Mouse (Mus musculus) forebrain, embryonic 16.5 days (tissue): Measurements from ENCODE around the gene Tmbim4. TPM values are rescaled to one million over a fixed set of nuclear protein-coding genes. Genes with fewer than 3 reads are reported as not detected.

Experiments
- ATAC-seq: fragments of 200-750 bp; cut with Nextera tagmentation; 2 replicates; pipeline ENCODE4 v1.8.0; 2017; ENCODE audit warnings: mild to moderate bottlenecking, moderate library complexity
- H3K27ac ChIP-seq: fragments of 300-500 bp; sonication (generic); 2 replicates; pipeline ENCODE4 v1.5.1; 2014; ENCODE audit warnings: low read length, control low read depth
- H3K27me3 ChIP-seq: fragments of 300-500 bp; sonication (generic); replicated peaks from 2 replicates; pipeline ENCODE4 v1.6.1; 2014; ENCODE audit warnings: low read length; ENCODE audit not compliant: control insufficient read depth, insufficient read depth
- H3K36me3 ChIP-seq: fragments of 300-500 bp; sonication (generic); 2 replicates; pipeline ENCODE4 v1.6.1; 2014; ENCODE audit not compliant: control insufficient read depth, insufficient read depth
- H3K4me1 ChIP-seq: fragments of 300-500 bp; sonication (generic); replicated peaks from 2 replicates; pipeline ENCODE4 v1.6.1; 2014; ENCODE audit warnings: low read length; ENCODE audit not compliant: control insufficient read depth, insufficient read depth
- H3K4me2 ChIP-seq: fragments of 300-500 bp; sonication (generic); 2 replicates; pipeline ENCODE4 v1.6.1; 2014; ENCODE audit warnings: mild to moderate bottlenecking, low read length, control low read depth
- H3K4me3 ChIP-seq: fragments of 300-500 bp; sonication (generic); replicated peaks from 2 replicates; pipeline ENCODE4 v1.5.1; 2014; ENCODE audit warnings: mild to moderate bottlenecking, low read length, control low read depth
- H3K9ac ChIP-seq: fragments of 300-500 bp; sonication (generic); replicated peaks from 2 replicates; pipeline ENCODE4 v1.6.1; 2014; ENCODE audit warnings: low read depth, low read length, control low read depth
- H3K9me3 ChIP-seq: fragments of 300-500 bp; sonication (generic); 2 replicates; pipeline ENCODE4 v1.6.1; 2016; ENCODE audit warnings: low read length; ENCODE audit not compliant: control insufficient read depth
- WGBS: fragments of 180-500 bp; shearing (Covaris S2); extraction: QIAGEN DNeasy Blood & Tissue Kit; methylation state at CpG from one replicate; pipeline ENCODE4 v1.1.7; 2014; 5-methylcytosine and 5-hydroxymethylcytosine counted together
- polyA plus RNA-seq: library from polyadenylated mRNA; unstranded; fragments of >200 nt; fragmentation: Nextera tagmentation; extraction: Ambion mirVana; gene quantifications from 2 replicates; pipeline ENCODE4 v1.2.1, GENCODE M21; 2015

Gene Tmbim4
- polyA plus RNA-seq, 1 experiment from 2014 or later, result 80.7 TPM

DNA sequence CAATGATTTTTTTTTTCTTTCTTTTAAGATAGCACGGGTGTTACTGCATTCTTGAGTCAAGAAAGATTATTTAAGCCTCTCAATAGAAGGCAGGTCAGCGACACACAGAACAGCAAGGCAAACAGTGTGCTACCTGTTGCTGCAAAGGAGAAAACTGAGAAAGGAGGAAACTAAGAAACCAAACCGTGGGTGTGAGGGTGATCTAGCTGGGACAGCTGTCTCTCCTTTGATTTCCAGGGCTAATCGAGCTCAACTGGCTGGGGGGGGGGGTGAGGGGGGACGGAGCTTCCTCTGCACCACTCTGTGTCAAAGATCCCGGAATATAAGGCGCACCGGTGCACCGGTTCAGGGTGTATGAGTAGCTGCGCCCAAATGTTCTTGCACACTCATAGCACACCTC is 32.3 kb upstream of the Tmbim4 start:
- no peaks in the 10 kb centered on the region for H3K36me3 ChIP-seq

DNA sequence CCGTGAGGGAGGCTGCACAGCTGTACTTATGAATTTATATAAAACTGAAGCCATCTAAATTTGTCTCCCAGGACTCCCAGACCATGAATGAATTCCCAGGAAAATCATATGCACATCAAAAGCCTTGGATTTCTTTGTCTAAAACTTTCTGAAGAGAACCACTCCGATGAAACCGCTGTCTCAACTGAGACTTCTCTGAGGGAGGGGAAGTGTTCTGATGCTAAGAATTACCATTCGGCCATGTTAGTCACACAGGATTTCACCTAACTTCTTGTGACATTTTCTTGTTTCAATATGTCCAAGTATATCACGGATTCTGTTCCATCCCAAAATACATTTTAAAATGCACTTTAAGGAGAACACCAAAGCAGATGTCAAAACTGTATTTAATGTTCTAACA is 31.5 kb upstream of the Tmbim4 start:
- H3K4me2 ChIP-seq, result no peak overlapping the region
- H3K27ac ChIP-seq, result no peak overlapping the region
- H3K4me3 ChIP-seq, result no peak overlapping the region
- no peaks in the 10 kb centered on the region for H3K27me3 ChIP-seq
- no peaks in the 10 kb centered on the region for H3K9me3 ChIP-seq
- H3K9ac ChIP-seq, result no peak overlapping the region
- ATAC-seq, result no peak
- 81% methylated on average over 5 of the region's 5 CpGs for WGBS
- H3K4me1 ChIP-seq, result no peaks in the 10 kb centered on the region
- H3K36me3 ChIP-seq, result no peaks in the 10 kb centered on the region

More for the DNA sequence above, 32.3 kb upstream of the Tmbim4 start:
- H3K4me1 ChIP-seq, result no peaks in the 10 kb centered on the region
- H3K4me3 ChIP-seq, result no peak overlapping the region
- H3K4me2 ChIP-seq, result no peak overlapping the region
- H3K9me3 ChIP-seq, result no peaks in the 10 kb centered on the region
- no peak overlapping the region for H3K27ac ChIP-seq
- H3K9ac ChIP-seq, result no peak overlapping the region
- whole genome bisulfite sequencing, result 67% methylated on average over 10 of the region's 10 CpGs
- ATAC-seq, result no peak
- H3K27me3 ChIP-seq, result no peaks in the 10 kb centered on the region

DNA sequence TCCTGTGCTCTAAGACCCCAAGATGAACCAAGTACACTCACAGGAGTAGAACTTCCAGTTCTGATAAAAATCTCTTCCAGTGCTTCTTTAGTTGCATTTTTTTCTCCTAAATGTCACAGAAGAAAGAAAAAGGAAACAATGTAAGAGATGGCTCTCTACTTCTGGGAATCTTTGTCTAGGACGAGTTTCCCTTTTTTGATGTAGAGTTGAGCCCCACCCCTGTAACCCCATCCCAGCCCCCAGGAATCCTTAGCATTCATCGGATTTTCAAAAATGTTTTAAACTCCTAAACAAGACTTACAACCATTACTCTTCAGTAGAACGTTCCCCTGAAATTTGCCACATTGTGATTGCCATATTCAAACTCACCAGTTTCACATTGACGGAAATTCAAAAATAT is 31.1 kb upstream of the Tmbim4 start:
- H3K4me2 ChIP-seq, result no peak overlapping the region
- no peak overlapping the region for H3K4me3 ChIP-seq
- ATAC-seq, result no peak
- WGBS, result 75% methylated on average over 4 of the region's 4 CpGs
- H3K9me3 ChIP-seq, result no peaks in the 10 kb centered on the region
- no peak overlapping the region for H3K9ac ChIP-seq
- no peak overlapping the region for H3K27ac ChIP-seq
- H3K36me3 ChIP-seq, result no peaks in the 10 kb centered on the region
- H3K27me3 ChIP-seq, result no peaks in the 10 kb centered on the region
- no peaks in the 10 kb centered on the region for H3K4me1 ChIP-seq

DNA sequence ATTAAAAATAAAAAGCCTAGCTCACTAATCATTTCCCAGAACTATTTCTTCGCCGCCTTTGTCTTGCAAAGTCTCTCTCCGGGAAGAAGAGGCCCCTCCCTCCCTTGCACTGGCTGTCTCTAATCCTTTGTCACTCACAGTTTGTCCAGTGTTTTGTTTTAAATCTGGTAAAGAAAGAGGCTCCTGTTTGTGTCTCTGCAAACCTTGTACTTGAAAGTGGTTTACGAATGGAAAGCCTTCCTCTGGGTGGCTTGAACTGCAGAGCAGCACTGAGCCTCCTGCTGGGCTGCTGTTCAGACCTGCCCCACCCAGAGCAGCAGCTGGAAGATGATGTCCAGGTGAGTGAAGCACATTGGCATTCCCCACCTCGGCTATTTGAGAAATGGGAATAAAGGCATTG is 30.1 kb upstream of the Tmbim4 start:
- H3K9ac ChIP-seq, result no peak overlapping the region
- H3K4me2 ChIP-seq, result no peak overlapping the region
- H3K27ac ChIP-seq, result no peak overlapping the region
- no peak overlapping the region for H3K4me3 ChIP-seq
- ATAC-seq, result no peak
- 9% methylated on average over 5 of the region's 5 CpGs for WGBS
- H3K27me3 ChIP-seq, result no peaks in the 10 kb centered on the region
- no peaks in the 10 kb centered on the region for H3K9me3 ChIP-seq
- H3K4me1 ChIP-seq, result no peaks in the 10 kb centered on the region
- no peaks in the 10 kb centered on the region for H3K36me3 ChIP-seq

DNA sequence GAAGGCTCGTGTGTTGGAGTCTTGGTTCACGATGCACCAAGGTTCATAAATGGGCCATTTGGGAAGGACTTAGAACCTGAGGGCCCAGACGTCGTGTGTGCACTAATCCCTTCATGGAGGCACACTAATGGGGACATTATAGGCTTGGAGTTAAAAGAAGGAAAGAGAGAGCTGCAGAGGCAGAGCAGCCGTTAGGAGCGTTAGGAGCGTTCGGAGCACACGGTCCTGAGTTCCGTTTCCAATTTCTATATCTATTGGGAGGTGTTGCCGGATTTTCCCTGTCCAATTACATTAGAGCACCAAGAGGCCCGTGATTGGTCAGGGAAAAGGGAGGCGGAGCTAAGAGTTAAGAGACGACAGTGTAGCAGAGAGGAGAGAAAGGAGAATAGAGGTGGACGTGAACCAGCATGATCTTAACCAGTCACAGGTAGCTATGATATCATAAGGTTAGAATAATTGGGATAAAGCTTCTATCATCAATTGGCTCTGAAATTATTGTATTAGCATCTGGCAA is 27.1 kb upstream of the Tmbim4 start:
- WGBS, result 89% methylated on average over 15 of the region's 15 CpGs
- ATAC-seq, result no peak
- Histone ChIP-seq H3K4me1 (no peaks in the 10 kb centered on the region), H3K4me3 (no peak overlapping the region), H3K36me3 (no peaks in the 10 kb centered on the region), H3K4me2 (no peak overlapping the region), H3K9me3 (no peaks in the 10 kb centered on the region), H3K27ac (no peak overlapping the region), H3K27me3 (no peaks in the 10 kb centered on the region), H3K9ac (no peak overlapping the region)

DNA sequence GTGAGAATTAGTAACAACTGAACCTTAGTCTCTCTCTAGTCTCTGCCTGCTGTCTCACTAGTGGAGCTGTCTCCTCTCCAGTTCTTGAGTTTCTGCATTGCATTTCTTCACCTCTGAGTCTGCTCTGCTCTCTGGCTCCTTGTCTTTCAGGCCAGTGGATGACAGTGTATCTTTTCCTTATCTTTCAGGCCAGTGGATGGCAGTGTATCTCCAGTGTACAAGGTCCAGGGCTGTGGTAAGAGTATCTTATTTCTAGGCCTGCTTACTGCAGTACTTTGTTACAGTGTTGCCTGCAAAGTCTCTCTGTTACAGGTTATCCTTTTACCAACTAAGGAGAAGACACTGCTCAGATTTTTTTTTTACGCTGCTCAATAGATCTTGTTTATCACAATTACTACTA is 18.5 kb upstream of the Tmbim4 start:
- 92% methylated on average over 1 of the region's 1 CpGs for WGBS
- no peaks in the 10 kb centered on the region for H3K36me3 ChIP-seq
- no peak overlapping the region for H3K4me2 ChIP-seq
- H3K9ac ChIP-seq, result no peak overlapping the region
- no peaks in the 10 kb centered on the region for H3K27me3 ChIP-seq
- H3K4me1 ChIP-seq, result no peaks in the 10 kb centered on the region
- H3K9me3 ChIP-seq, result no peaks in the 10 kb centered on the region
- no peak for ATAC-seq
- no peak overlapping the region for H3K4me3 ChIP-seq
- no peak overlapping the region for H3K27ac ChIP-seq

DNA sequence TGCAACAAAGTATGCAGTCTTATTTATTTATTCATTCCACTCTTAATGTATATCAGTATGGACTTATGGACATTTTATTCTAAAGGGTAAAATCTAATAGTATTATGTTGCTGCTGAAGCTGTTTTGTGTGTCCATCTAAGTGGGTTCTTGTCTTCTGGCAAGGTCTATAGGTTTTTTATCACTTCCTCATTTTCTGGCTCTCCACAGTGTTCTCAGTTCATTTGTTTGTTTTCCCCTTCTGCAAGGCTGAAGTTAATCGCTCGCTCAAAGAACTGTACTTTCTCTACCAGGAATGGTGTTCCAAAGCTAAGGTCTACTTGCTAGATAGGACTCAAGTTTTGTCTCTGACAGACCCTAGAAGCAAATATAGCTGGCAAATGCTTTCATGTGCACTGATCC is 18.0 kb upstream of the Tmbim4 start:
- Histone ChIP-seq H3K27me3 (no peaks in the 10 kb centered on the region), H3K4me2 (no peak overlapping the region), H3K9ac (no peak overlapping the region), H3K4me1 (no peaks in the 10 kb centered on the region), H3K9me3 (no peaks in the 10 kb centered on the region), H3K36me3 (no peaks in the 10 kb centered on the region), H3K27ac (no peak overlapping the region), H3K4me3 (no peak overlapping the region)
- ATAC-seq, result no peak
- WGBS, result 90% methylated on average over 2 of the region's 2 CpGs

DNA sequence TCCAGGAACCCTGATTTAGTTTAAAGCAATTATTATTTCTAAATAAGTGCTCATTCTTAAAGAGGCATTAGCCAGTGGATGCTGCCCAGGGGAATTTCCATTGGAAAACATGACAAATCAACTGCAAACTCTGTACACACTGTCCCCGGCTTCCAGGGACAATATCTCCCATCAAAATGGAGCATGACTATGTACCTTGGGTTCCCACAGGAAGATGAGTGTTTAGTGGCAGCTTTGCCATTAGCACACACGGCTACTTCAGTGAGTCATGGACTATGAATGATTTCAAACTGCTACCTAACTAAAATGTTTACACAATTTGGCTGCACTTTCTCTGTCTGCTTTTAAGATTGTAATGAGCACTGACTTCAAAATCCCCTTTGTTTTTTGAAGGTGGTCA is 12.9 kb upstream of the Tmbim4 start:
- no peak for ATAC-seq
- WGBS, result 71% methylated on average over 2 of the region's 2 CpGs

DNA sequence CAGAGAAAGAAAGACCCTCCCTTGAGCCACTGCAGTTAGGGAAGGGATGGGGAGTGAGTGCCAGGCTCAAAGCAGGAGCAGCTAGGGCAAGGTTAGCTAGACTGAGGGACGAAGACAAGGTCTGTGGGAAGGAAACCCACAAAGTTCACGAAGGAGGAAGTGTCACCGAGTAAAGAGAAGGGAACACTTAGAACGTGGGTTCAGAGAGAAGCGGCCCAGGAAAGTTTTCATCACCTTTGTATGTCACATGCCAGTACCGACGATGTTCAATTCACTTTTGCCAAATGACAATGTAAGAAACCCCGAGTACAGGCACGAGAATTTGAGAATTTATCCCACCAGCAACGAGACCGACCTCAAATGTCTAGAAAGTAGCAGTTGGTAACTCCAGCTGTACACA is 12.1 kb upstream of the Tmbim4 start:
- ATAC-seq, result no peak
- 69% methylated on average over 11 of the region's 11 CpGs for WGBS
- H3K9ac ChIP-seq, result no peak overlapping the region
- H3K4me1 ChIP-seq, result no peaks in the 10 kb centered on the region
- no peaks in the 10 kb centered on the region for H3K36me3 ChIP-seq
- H3K4me3 ChIP-seq, result no peak overlapping the region
- no peaks in the 10 kb centered on the region for H3K9me3 ChIP-seq
- no peak overlapping the region for H3K4me2 ChIP-seq
- no peak overlapping the region for H3K27ac ChIP-seq
- no peaks in the 10 kb centered on the region for H3K27me3 ChIP-seq

More for the DNA sequence above, 12.9 kb upstream of the Tmbim4 start:
- Histone ChIP-seq H3K36me3 (no peaks in the 10 kb centered on the region), H3K27me3 (no peaks in the 10 kb centered on the region), H3K4me2 (no peak overlapping the region), H3K27ac (no peak overlapping the region), H3K9ac (no peak overlapping the region), H3K4me1 (no peaks in the 10 kb centered on the region), H3K4me3 (no peak overlapping the region), H3K9me3 (no peaks in the 10 kb centered on the region)

DNA sequence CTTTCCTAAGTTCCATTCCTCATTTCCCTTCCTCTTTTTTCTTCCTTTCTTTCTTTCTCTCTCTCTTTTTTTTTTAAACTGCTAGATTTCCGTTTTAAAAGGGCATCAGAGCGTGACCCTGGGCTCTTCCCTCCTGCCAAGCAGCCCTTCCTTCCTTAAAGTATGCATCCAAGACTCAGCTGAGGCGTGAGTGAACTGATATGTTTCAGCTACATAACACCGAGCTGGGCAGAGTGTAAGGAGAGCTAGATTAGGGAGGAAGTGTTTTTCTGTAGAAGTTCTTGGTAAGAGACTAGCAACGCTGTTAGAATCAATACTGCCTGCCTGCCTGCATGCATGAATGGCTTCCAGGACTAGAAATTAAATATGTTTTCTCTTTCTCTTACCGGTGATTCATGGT is 11.6 kb upstream of the Tmbim4 start:
- Histone ChIP-seq H3K27ac (no peak overlapping the region), H3K4me1 (no peaks in the 10 kb centered on the region), H3K4me3 (no peak overlapping the region), H3K36me3 (no peaks in the 10 kb centered on the region), H3K9me3 (no peaks in the 10 kb centered on the region), H3K27me3 (no peaks in the 10 kb centered on the region), H3K4me2 (no peak overlapping the region), H3K9ac (no peak overlapping the region)
- no peak for ATAC-seq
- 37% methylated on average over 6 of the region's 6 CpGs for WGBS
